Mouse (Mus musculus): ENCODE results near the gene Gm45233. TPM values are rescaled to one million over a fixed set of nuclear protein-coding genes. Genes with fewer than 3 reads are reported as not detected.

The Gm45233 gene
- polyA plus RNA-seq, 1 experiment from 2014 or later = not detected

GRCm38 (mm10) chr7:43452609-43453008 is 8.7 kb downstream of the Gm45233 start:
- Histone ChIP-seq H3K4me3 (no peak overlapping the region), H3K4me1 (no peaks in the 10 kb centered on the region), H3K27me3 (no peaks in the 10 kb centered on the region), H3K27ac (no peak overlapping the region), H3K9ac (no peak overlapping the region), H3K36me3 (peaks cover 65% of the 10 kb centered on the region), H3K9me3 (no peaks in the 10 kb centered on the region), H3K4me2 (replicated peaks) (no peak overlapping the region)
- no peak for ATAC-seq (ENCODE audit: low FRiP score, low read depth)
- WGBS = 40% methylated on average over 4 of the region's 4 CpGs

- WGBS = 73% methylated on average over 14 of the region's 14 CpGs
- no peaks in the 10 kb centered on the region for H3K9me3 ChIP-seq
- no peak overlapping the region for H3K4me3 ChIP-seq
- H3K27me3 ChIP-seq = no peaks in the 10 kb centered on the region
- no peak overlapping the region for H3K4me2 ChIP-seq (replicated peaks)
- peaks cover 70% of the 10 kb centered on the region for H3K36me3 ChIP-seq
- no peak overlapping the region for H3K27ac ChIP-seq
- ATAC-seq (ENCODE audit: low FRiP score, low read depth) = no peak
- no peak overlapping the region for H3K9ac ChIP-seq
- H3K4me1 ChIP-seq = no peaks in the 10 kb centered on the region
Observed at GRCm38 (mm10) chr7:43453599-43454355, 9.8 kb downstream of the Gm45233 start.

GRCm38 (mm10) chr7:43454371-43454770 is 10.4 kb downstream of the Gm45233 start:
- Histone ChIP-seq H3K9me3 (no peaks in the 10 kb centered on the region), H3K36me3 (peaks cover 70% of the 10 kb centered on the region), H3K4me3 (no peak overlapping the region), H3K4me2 (replicated peaks) (no peak overlapping the region), H3K27me3 (no peaks in the 10 kb centered on the region), H3K9ac (no peak overlapping the region), H3K4me1 (no peaks in the 10 kb centered on the region), H3K27ac (no peak overlapping the region)
- no peak for ATAC-seq (ENCODE audit: low FRiP score, low read depth)
- 72% methylated on average over 6 of the region's 6 CpGs for WGBS

GRCm38 (mm10) chr7:43462851-43463250 is 18.9 kb downstream of the Gm45233 start, which contains the start of gene Vsig10l:
TSS of gene Vsig10l (plus strand) at chr7:43463151.
- H3K27ac ChIP-seq = no peak within 1 kb of the TSS
- H3K4me3 ChIP-seq = no peak within 1 kb of the TSS
- no peak for ATAC-seq (ENCODE audit: low FRiP score, low read depth)
- 59% methylated on average over 4 of the region's 4 CpGs for WGBS
- H3K9me3 ChIP-seq = no peaks in the 10 kb centered on the region
- H3K9ac ChIP-seq = no peak within 1 kb of the TSS; the same call in 1 of the 2 replicates
- peaks cover 8% of the 10 kb centered on the region for H3K4me1 ChIP-seq
- peaks cover 3% of the 10 kb centered on the region for H3K36me3 ChIP-seq
- H3K27me3 ChIP-seq = peaks cover 34% of the 10 kb centered on the region
- H3K4me2 ChIP-seq (replicated peaks) = no peak within 1 kb of the TSS

GRCm38 (mm10) chr7:43463976-43464375 is 20.0 kb downstream of the Gm45233 start:
- Histone ChIP-seq H3K9me3 (no peaks in the 10 kb centered on the region), H3K4me2 (replicated peaks) (no peak overlapping the region), H3K27ac (no peak overlapping the region), H3K27me3 (peaks cover 39% of the 10 kb centered on the region), H3K36me3 (no peaks in the 10 kb centered on the region), H3K4me3 (no peak overlapping the region), H3K4me1 (peaks cover 8% of the 10 kb centered on the region), H3K9ac (no peak overlapping the region)
- 78% methylated on average over 7 of the region's 7 CpGs for whole genome bisulfite sequencing
- ATAC-seq (ENCODE audit: low FRiP score, low read depth) = no peak

GRCm38 (mm10) chr7:43464864-43465343 is 21.0 kb downstream of the Gm45233 start:
- no peaks in the 10 kb centered on the region for H3K36me3 ChIP-seq
- 6% methylated on average over 35 of the region's 35 CpGs for WGBS

GRCm38 (mm10) chr7:43465344-43466098 is 21.6 kb downstream of the Gm45233 start:
- Histone ChIP-seq H3K36me3 (no peaks in the 10 kb centered on the region), H3K27ac (peak overlapping the region; percentile 33; the same call in 1 of the 2 replicates), H3K4me3 (peak overlapping the region; percentile 51), H3K9ac (peak overlapping the region; percentile 63), H3K4me1 (peaks cover 8% of the 10 kb centered on the region), H3K27me3 (peaks cover 40% of the 10 kb centered on the region), H3K4me2 (replicated peaks) (peak overlapping the region; percentile 82), H3K9me3 (no peaks in the 10 kb centered on the region)
- WGBS = 1% methylated on average over 30 of the region's 33 CpGs
- ATAC-seq (ENCODE audit: low FRiP score, low read depth) = peak; percentile 85

More at GRCm38 (mm10) chr7:43464864-43465343, 21.0 kb downstream of the Gm45233 start:
- Histone ChIP-seq H3K4me2 (replicated peaks) (peak overlapping the region; percentile 82), H3K9ac (peak overlapping the region; percentile 62), H3K9me3 (no peaks in the 10 kb centered on the region), H3K4me3 (peak overlapping the region; percentile 51), H3K27me3 (peaks cover 40% of the 10 kb centered on the region), H3K4me1 (peaks cover 8% of the 10 kb centered on the region), H3K27ac (no peak overlapping the region)
- no peak for ATAC-seq (ENCODE audit: low FRiP score, low read depth)

GRCm38 (mm10) chr7:43466099-43466694 is 22.3 kb downstream of the Gm45233 start:
- Histone ChIP-seq H3K4me1 (peaks cover 8% of the 10 kb centered on the region), H3K27me3 (peaks cover 40% of the 10 kb centered on the region), H3K4me3 (peak overlapping the region; percentile 51), H3K36me3 (no peaks in the 10 kb centered on the region), H3K4me2 (replicated peaks) (peak overlapping the region; percentile 82), H3K27ac (peak overlapping the region; percentile 33; the same call in 1 of the 2 replicates), H3K9me3 (no peaks in the 10 kb centered on the region), H3K9ac (peak overlapping the region; percentile 63)
- WGBS = under 1% methylated on average over 33 of the region's 33 CpGs
- ATAC-seq (ENCODE audit: low FRiP score, low read depth) = peak; percentile 68

- Histone ChIP-seq H3K9ac (no peak overlapping the region), H3K4me1 (no peaks in the 10 kb centered on the region), H3K27me3 (peaks cover 25% of the 10 kb centered on the region), H3K4me2 (replicated peaks) (no peak overlapping the region), H3K4me3 (no peak overlapping the region), H3K9me3 (no peaks in the 10 kb centered on the region), H3K27ac (no peak overlapping the region), H3K36me3 (no peaks in the 10 kb centered on the region)
- 41% methylated on average over 8 of the region's 8 CpGs for WGBS
- no peak for ATAC-seq (ENCODE audit: low FRiP score, low read depth)
Observed at GRCm38 (mm10) chr7:43470373-43470772, 26.4 kb downstream of the Gm45233 start.

GRCm38 (mm10) chr7:43475706-43476105 is 31.8 kb downstream of the Gm45233 start:
- Histone ChIP-seq H3K36me3 (no peaks in the 10 kb centered on the region), H3K9ac (no peak overlapping the region), H3K9me3 (no peaks in the 10 kb centered on the region), H3K27me3 (peaks cover 55% of the 10 kb centered on the region), H3K4me1 (0 out of 2 replicates have a peak, but pooled peaks cover 7% of the 10 kb centered on the region), H3K4me3 (no peak overlapping the region), H3K27ac (no peak overlapping the region), H3K4me2 (replicated peaks) (no peak overlapping the region)
- no peak for ATAC-seq (ENCODE audit: low FRiP score, low read depth)
- 14% methylated on average over 23 of the region's 23 CpGs for WGBS

GRCm38 (mm10) chr7:43476376-43476775 is 32.4 kb downstream of the Gm45233 start:
- Histone ChIP-seq H3K4me2 (replicated peaks) (no peak overlapping the region), H3K9ac (no peak overlapping the region), H3K4me3 (no peak overlapping the region), H3K4me1 (0 out of 2 replicates have a peak, but pooled peaks cover 7% of the 10 kb centered on the region), H3K9me3 (no peaks in the 10 kb centered on the region), H3K36me3 (no peaks in the 10 kb centered on the region), H3K27ac (no peak overlapping the region), H3K27me3 (peaks cover 55% of the 10 kb centered on the region)
- ATAC-seq (ENCODE audit: low FRiP score, low read depth) = no peak
- WGBS = 11% methylated on average over 13 of the region's 13 CpGs

GRCm38 (mm10) chr7:43481191-43481590 is 37.3 kb downstream of the Gm45233 start:
- ATAC-seq (ENCODE audit: low FRiP score, low read depth) = no peak
- 63% methylated on average over 3 of the region's 3 CpGs for WGBS
- no peaks in the 10 kb centered on the region for H3K36me3 ChIP-seq

More at GRCm38 (mm10) chr7:43481191-43481590, 37.3 kb downstream of the Gm45233 start:
- H3K9me3 ChIP-seq = no peaks in the 10 kb centered on the region
- no peak overlapping the region for H3K4me2 ChIP-seq (replicated peaks)
- H3K27me3 ChIP-seq = peaks cover 34% of the 10 kb centered on the region
- H3K27ac ChIP-seq = no peak overlapping the region
- no peak overlapping the region for H3K9ac ChIP-seq
- H3K4me3 ChIP-seq = no peak overlapping the region
- H3K4me1 ChIP-seq = peaks cover 15% of the 10 kb centered on the region
